Mouse (Mus musculus): Measurements from ENCODE around the gene Tomm22. TPM values are rescaled to one million over a fixed set of nuclear protein-coding genes. Genes with fewer than 3 reads are reported as not detected.

Gene Tomm22
- polyA plus RNA-seq, 1 experiment from 2014 or later, result 238 TPM

Other genes starting within 250 kb of the Tomm22 start
- gene Csnk1e, start 215.3 kb upstream of the Tomm22 start, polyA plus RNA-seq (2016; fragmentation: Nextera tagmentation; extraction: Ambion mirVana), result 148 and 158 TPM in 2 replicates
- gene Kcnj4, start 165.6 kb upstream of the Tomm22 start, polyA plus RNA-seq (2016; fragmentation: Nextera tagmentation; extraction: Ambion mirVana), result not detected in 2 replicates
- gene Kdelr3, start 154.4 kb upstream of the Tomm22 start, polyA plus RNA-seq (2016; fragmentation: Nextera tagmentation; extraction: Ambion mirVana), result 35.9 and 42.8 TPM in 2 replicates
- gene Ddx17, start 124.1 kb upstream of the Tomm22 start, polyA plus RNA-seq (2016; fragmentation: Nextera tagmentation; extraction: Ambion mirVana), result 67.4 and 68.6 TPM in 2 replicates
- gene Dmc1, start 65.8 kb upstream of the Tomm22 start, polyA plus RNA-seq (2016; fragmentation: Nextera tagmentation; extraction: Ambion mirVana), result 2.0 and 2.1 TPM in 2 replicates
- gene Fam227a, start 11.9 kb upstream of the Tomm22 start, polyA plus RNA-seq (2016; fragmentation: Nextera tagmentation; extraction: Ambion mirVana), result 2.1 and 2.5 TPM in 2 replicates
- 49.9 and 57.6 TPM in 2 replicates for gene Cby1, start 11.7 kb upstream of the Tomm22 start, polyA plus RNA-seq (2016; fragmentation: Nextera tagmentation; extraction: Ambion mirVana)
- 33.0 and 36.1 TPM in 2 replicates for gene Josd1, start 17.1 kb downstream of the Tomm22 start, polyA plus RNA-seq (2016; fragmentation: Nextera tagmentation; extraction: Ambion mirVana)
- 42.6 and 47.2 TPM in 2 replicates for gene Gtpbp1, start 20.0 kb downstream of the Tomm22 start, polyA plus RNA-seq (2016; fragmentation: Nextera tagmentation; extraction: Ambion mirVana)
- 6.1 and 6.6 TPM in 2 replicates for gene Sun2, start 71.7 kb downstream of the Tomm22 start, polyA plus RNA-seq (2016; fragmentation: Nextera tagmentation; extraction: Ambion mirVana)
- gene Dnal4, start 107.0 kb downstream of the Tomm22 start, polyA plus RNA-seq (2016; fragmentation: Nextera tagmentation; extraction: Ambion mirVana), result 71.0 and 71.2 TPM in 2 replicates
- 2.0 and 2.3 TPM in 2 replicates for gene Nptxr, start 133.9 kb downstream of the Tomm22 start, polyA plus RNA-seq (2016; fragmentation: Nextera tagmentation; extraction: Ambion mirVana)
- gene Npcd, start 163.4 kb downstream of the Tomm22 start, polyA plus RNA-seq (2016; fragmentation: Nextera tagmentation; extraction: Ambion mirVana), result not detected in 2 replicates
- gene Cbx6, start 163.8 kb downstream of the Tomm22 start, polyA plus RNA-seq (2016; fragmentation: Nextera tagmentation; extraction: Ambion mirVana), result 27.9 and 28.2 TPM in 2 replicates
- gene Apobec3, start 220.8 kb downstream of the Tomm22 start, polyA plus RNA-seq (2016; fragmentation: Nextera tagmentation; extraction: Ambion mirVana), result 11.0 and 11.8 TPM in 2 replicates

Measured in limb, embryonic 12.5 days (tissue).